Mouse (Mus musculus) c-Kit-positive CD71-negative TER-119-negative erythroid progenitor cells, embryonic 14.5 days (primary cell): ENCODE data around the gene Ripor3.
A peak's percentile ranks its signal among the peaks of the same experiment; 100 is the strongest.
"Not testable (repeated sequence)": the region's sequence is repeated elsewhere in the genome, so short reads cannot be mapped to it uniquely, and the experiment has no call there.

Experiments used
- DNase-seq: peaks from one replicate; pipeline ENCODE4 v3.0.0-alpha.2; 2013; ENCODE audit warnings: low read depth

The Ripor3 gene

GRCm38 (mm10) chr2:168009936-168010668 is at the start of gene Ripor3:
Gene Ripor3, minus strand, starts transcription at chr2:168010618.
- DNase-seq = peak; percentile 61

GRCm38 (mm10) chr2:168059200-168059790 is 48.9 kb upstream of the Ripor3 start:
- DNase-seq = no peak

GRCm38 (mm10) chr2:168058488-168059199 is 48.2 kb upstream of the Ripor3 start:
- DNase-seq = no peak

GRCm38 (mm10) chr2:168057876-168058275 is 47.5 kb upstream of the Ripor3 start:
- DNase-seq = not testable (repeated sequence)

GRCm38 (mm10) chr2:168056666-168056933 is 46.2 kb upstream of the Ripor3 start:
- DNase-seq = no peak

GRCm38 (mm10) chr2:168055910-168056665 is 45.7 kb upstream of the Ripor3 start:
- DNase-seq = no peak

GRCm38 (mm10) chr2:168054142-168054541 is 43.7 kb upstream of the Ripor3 start:
- no peak for DNase-seq

GRCm38 (mm10) chr2:168052689-168053088 is 42.3 kb upstream of the Ripor3 start:
- no peak for DNase-seq

GRCm38 (mm10) chr2:168052156-168052555 is 41.7 kb upstream of the Ripor3 start:
- no peak for DNase-seq

- no peak for DNase-seq
Measured at GRCm38 (mm10) chr2:168050000-168050942, 39.9 kb upstream of the Ripor3 start.

GRCm38 (mm10) chr2:168049002-168049635 is 38.7 kb upstream of the Ripor3 start:
- no peak for DNase-seq

GRCm38 (mm10) chr2:168046467-168046866 is 36.0 kb upstream of the Ripor3 start:
- DNase-seq = no peak

GRCm38 (mm10) chr2:168045771-168046170 is 35.4 kb upstream of the Ripor3 start:
- no peak for DNase-seq

GRCm38 (mm10) chr2:168045357-168045756 is 34.9 kb upstream of the Ripor3 start:
- DNase-seq = no peak

- no peak for DNase-seq
Measured at GRCm38 (mm10) chr2:168044681-168045287, 34.4 kb upstream of the Ripor3 start.

GRCm38 (mm10) chr2:168042019-168042418 is 31.6 kb upstream of the Ripor3 start:
- no peak for DNase-seq

- DNase-seq = no peak
Measured at GRCm38 (mm10) chr2:168040751-168041150, 30.3 kb upstream of the Ripor3 start.

- DNase-seq = no peak
Measured at GRCm38 (mm10) chr2:168037063-168037462, 26.6 kb upstream of the Ripor3 start.

GRCm38 (mm10) chr2:168035907-168036306 is 25.5 kb upstream of the Ripor3 start:
- DNase-seq = no peak

GRCm38 (mm10) chr2:168033905-168034304 is 23.5 kb upstream of the Ripor3 start:
- no peak for DNase-seq

GRCm38 (mm10) chr2:168031842-168032241 is 21.4 kb upstream of the Ripor3 start:
- DNase-seq = no peak
